ENCODE assay signal across 9 mouse cellular contexts in genomic region chr5:146940219-146940618, GRCm38 (mm10). TPM values are rescaled to one million over a fixed set of nuclear protein-coding genes. Genes with fewer than 3 reads are reported as not detected.
A peak's percentile ranks its signal among the peaks of the same experiment; 100 is the strongest.
DNase-seq lines count a peak whose midpoint lies in the region; ATAC-seq and TF ChIP-seq lines count a peak whose summit lies in the region.
"Had no signal": no experiment of that assay in that cellular context is flagged by ENCODE, and none has a peak within 500 bp of the region (broad histone marks: within the 10 kb centered on the region; RNA-seq: fewer than 3 reads in every experiment).

No protein-coding gene starts in this region.

- peak; percentile 90 for TF ChIP-seq CTCF in intestine, postnatal 0 days (IDR thresholded peaks at IDR 0.05; ENCODE audit: low read depth)

- no peaks in the 10 kb centered on the region for H3K9me3 ChIP-seq in intestine, postnatal 0 days (ENCODE audit: control insufficient read depth)
- no peaks in the 10 kb centered on the region; the same call in 1 of the 2 replicates for H3K9me3 ChIP-seq in intestine, embryonic 16.5 days (ENCODE audit: control insufficient read depth, low read length)
- H3K9me3 ChIP-seq in forebrain, embryonic 12.5 days: peaks cover 6% of the 10 kb centered on the region; the same call in 1 of the 2 replicates

- 23% methylated on average over 7 of the region's 7 CpGs for WGBS in intestine, postnatal 0 days
- WGBS in intestine, embryonic 16.5 days: 24% methylated on average over 7 of the region's 7 CpGs
- 24% methylated on average over 7 of the region's 7 CpGs for WGBS in forebrain, embryonic 12.5 days

- H3K4me1 ChIP-seq in intestine, postnatal 0 days (replicated peaks; ENCODE audit: control insufficient read depth, insufficient read depth, low read length): no peaks in the 10 kb centered on the region
- peaks cover 7% of the 10 kb centered on the region; the same call in 1 of the 2 replicates for H3K4me1 ChIP-seq in intestine, embryonic 16.5 days (ENCODE audit: control insufficient read depth, insufficient read depth, low read length)
- H3K4me1 ChIP-seq in forebrain, embryonic 12.5 days: no peaks in the 10 kb centered on the region
- H3K4me1 ChIP-seq: limb, embryonic 12.5 days had no signal

- H3K9ac ChIP-seq in intestine, postnatal 0 days (ENCODE audit: low read depth, low read length): no peak overlapping the region
- no peak overlapping the region for H3K9ac ChIP-seq in intestine, embryonic 16.5 days (ENCODE audit: low read depth, low read length)
- no peak overlapping the region for H3K9ac ChIP-seq in forebrain, embryonic 12.5 days
- H3K9ac ChIP-seq: limb, embryonic 12.5 days had no signal

- H3K27me3 ChIP-seq in intestine, postnatal 0 days (replicated peaks; ENCODE audit: control insufficient read depth, insufficient read depth, low read length): no peaks in the 10 kb centered on the region
- no peaks in the 10 kb centered on the region for H3K27me3 ChIP-seq in intestine, embryonic 16.5 days (replicated peaks; ENCODE audit: control insufficient read depth, insufficient read depth, low read length)
- peaks cover 8% of the 10 kb centered on the region for H3K27me3 ChIP-seq in forebrain, embryonic 12.5 days

- intact Hi-C loops in heart, postnatal 25 days (cut with DNase I): loop anchor here (1.0 kb wide), 2 partner anchors 287 to 379 kb away; no protein-coding TSS in a partner anchor

- no peak overlapping the region for H3K4me3 ChIP-seq in intestine, postnatal 0 days (ENCODE audit: low read depth, low read length)
- no peak overlapping the region for H3K4me3 ChIP-seq in intestine, embryonic 16.5 days (ENCODE audit: low read length)
- no peak overlapping the region for H3K4me3 ChIP-seq in forebrain, embryonic 12.5 days (replicated peaks)
- H3K4me3 ChIP-seq: limb, embryonic 12.5 days had no signal

- peak; percentile 31 for DNase-seq in thymus, postnatal 14 days
- no peak for DNase-seq in thymus, postnatal 25 days
- no peak for DNase-seq in heart, postnatal 25 days (ENCODE audit: low spot score)
- no peak for DNase-seq in left cerebral cortex, adult 11 months (ENCODE audit: low spot score)

- no peak overlapping the region for H3K4me2 ChIP-seq in intestine, postnatal 0 days (replicated peaks; ENCODE audit: low read depth)
- H3K4me2 ChIP-seq in intestine, embryonic 16.5 days (ENCODE audit: low read depth, low read length): no peak overlapping the region
- H3K4me2 ChIP-seq in forebrain, embryonic 12.5 days: no peak overlapping the region
- H3K4me2 ChIP-seq: limb, embryonic 12.5 days had no signal

- H3K27ac ChIP-seq in intestine, postnatal 0 days (ENCODE audit: low read depth, low read length): no peak overlapping the region
- H3K27ac ChIP-seq in intestine, embryonic 16.5 days (ENCODE audit: low read length): no peak overlapping the region
- H3K27ac ChIP-seq in forebrain, embryonic 12.5 days: no peak overlapping the region
- H3K27ac ChIP-seq: limb, embryonic 12.5 days had no signal

- ATAC-seq in intestine, postnatal 0 days: no peak
- ATAC-seq in intestine, embryonic 16.5 days: no peak
- 0 out of 2 replicates have a peak, but pooled peaks have one; percentile 17 for ATAC-seq in forebrain, embryonic 12.5 days (ENCODE audit: low FRiP score)
- peak; percentile 62 for ATAC-seq in monocyte, adult 5-6 weeks (replicated peaks; ENCODE audit: insufficient number of reproducible peaks, low FRiP score, low TSS enrichment, poor library complexity, severe bottlenecking)

- no peaks in the 10 kb centered on the region for H3K36me3 ChIP-seq in intestine, postnatal 0 days (ENCODE audit: control insufficient read depth, insufficient read depth)
- H3K36me3 ChIP-seq in intestine, embryonic 16.5 days (ENCODE audit: control insufficient read depth, insufficient read depth, low read length): no peaks in the 10 kb centered on the region
- no peaks in the 10 kb centered on the region for H3K36me3 ChIP-seq in forebrain, embryonic 12.5 days (replicated peaks)
- H3K36me3 ChIP-seq: limb, embryonic 12.5 days had no signal

RNA-seq across cellular contexts. Expression of gene Gtf3a, which starts 8.2 kb away (rescaled TPM):
- 64.9 and 66.6 TPM in 2 replicates for polyA plus RNA-seq in intestine, postnatal 0 days (2015; fragmentation: Nextera tagmentation; extraction: Ambion mirVana)
- polyA plus RNA-seq in intestine, embryonic 16.5 days (2015; fragmentation: Nextera tagmentation; extraction: Ambion mirVana): 127 and 136 TPM in 2 replicates
- polyA plus RNA-seq in forebrain, embryonic 12.5 days (2016; fragmentation: Nextera tagmentation; extraction: Ambion mirVana): 107 and 114 TPM in 2 replicates
- total RNA-seq in monocyte, adult 5-6 weeks (2017): 86.3 to 99.1 TPM (median 88.2 TPM) in 3 replicates
- 10 to 100 TPM; 18.8 to 22.1 TPM for total RNA-seq in heart, postnatal 25 days (2021)

RNA-seq across cellular contexts. Expression of gene Mtif3, which starts 23.4 kb away (rescaled TPM):
- polyA plus RNA-seq in intestine, postnatal 0 days (2015; fragmentation: Nextera tagmentation; extraction: Ambion mirVana): 29.9 and 32.3 TPM in 2 replicates
- 28.8 and 31.1 TPM in 2 replicates for polyA plus RNA-seq in intestine, embryonic 16.5 days (2015; fragmentation: Nextera tagmentation; extraction: Ambion mirVana)
- 18.8 and 22.3 TPM in 2 replicates for polyA plus RNA-seq in forebrain, embryonic 12.5 days (2016; fragmentation: Nextera tagmentation; extraction: Ambion mirVana)
- 8.6 to 31.9 TPM (median 11.4 TPM) in 3 replicates for total RNA-seq in monocyte, adult 5-6 weeks (2017)
- total RNA-seq in heart, postnatal 25 days (2021): 10 to 100 TPM; 20.4 to 23.4 TPM

Comparison
In these comparisons a context has a peak if more than half of its experiments do, and no peak if none do; other contexts are left out.
1. ATAC-seq: peak in forebrain, embryonic 12.5 days (single experiment) and monocyte, adult 5-6 weeks (single experiment); none in intestine, postnatal 0 days (single experiment) and intestine, embryonic 16.5 days (single experiment).